In genomic region chr12:78133341-78133740, GRCm38 (mm10) we compare ENCODE assay signal across 9 mouse cellular contexts.
A peak's percentile ranks its signal among the peaks of the same experiment; 100 is the strongest.
DNase-seq lines count a peak whose midpoint lies in the region; ATAC-seq lines count a peak whose summit lies in the region.
"Had no signal": no experiment of that assay in that cellular context is flagged by ENCODE, and none has a peak within 500 bp of the region (broad histone marks: within the 10 kb centered on the region; RNA-seq: fewer than 3 reads in every experiment).

No protein-coding gene starts in this region.

- no peak for DNase-seq in cerebellum, postnatal 4 days (ENCODE audit: low spot score in 2 of 2)
- DNase-seq in left cerebral cortex, adult 11 months (ENCODE audit: low spot score), result peak; percentile 26
- DNase-seq in left cerebral cortex, postnatal 10 days (ENCODE audit: extremely low spot score in 1 of 2, low spot score in 2 of 2), result no peak
- DNase-seq in cerebellum, postnatal 14 days, result peak; percentile 43 to 63
- DNase-seq in heart, postnatal 4 days, result peak; percentile 37
- DNase-seq in urinary bladder, postnatal 36 days (ENCODE audit: low spot score in 2 of 2), result no peak
- DNase-seq: thymus, postnatal 14 days had no signal

- intact Hi-C loops in left cerebral cortex, postnatal 10 days (cut with DNase I), result no loop called here

- peak; percentile 61; the same call in 1 of the 2 replicates for ATAC-seq in cerebellum, adult (ENCODE audit: insufficient number of reproducible peaks, low FRiP score, low TSS enrichment)
- no peak for ATAC-seq in megakaryocyte, adult 5-6 weeks (ENCODE audit: poor library complexity, severe bottlenecking)

Comparison
In these comparisons a context has a peak if more than half of its experiments do, and no peak if none do; other contexts are left out.
1. DNase-seq: peak in left cerebral cortex, adult 11 months (single experiment), cerebellum, postnatal 14 days (2 of 2) and heart, postnatal 4 days (single experiment); none in cerebellum, postnatal 4 days (0 of 2), left cerebral cortex, postnatal 10 days (0 of 2) and urinary bladder, postnatal 36 days (0 of 2).